Mouse (Mus musculus): ENCODE measurements around the gene Fam71f1. TPM values are rescaled to one million over a fixed set of nuclear protein-coding genes. Genes with fewer than 3 reads are reported as not detected.

The Fam71f1 gene
- total RNA-seq (2023), result not detected

DNA sequence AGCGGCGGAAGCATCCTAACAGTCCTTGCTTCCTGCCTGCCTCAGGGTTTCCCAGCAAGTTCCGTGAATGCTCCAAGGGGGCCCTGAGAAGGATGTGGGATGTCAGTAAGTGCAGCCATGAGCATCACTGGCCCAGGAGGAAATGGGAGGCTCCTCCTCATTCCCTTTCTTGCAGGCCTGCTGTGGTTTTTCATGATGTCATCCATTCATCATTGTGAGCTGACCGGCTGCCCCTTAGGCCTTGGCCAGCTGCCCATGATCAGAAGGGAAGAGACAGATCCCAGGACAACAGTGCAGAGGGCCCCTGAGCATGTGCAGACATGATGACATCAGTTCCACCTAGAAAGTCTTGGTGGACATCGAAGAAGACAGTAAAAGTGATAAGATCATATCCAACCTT is at the start of gene Fam71f1:
TSS of gene Fam71f1 (plus strand) at position 262 of the 400 bp plus-strand sequence.

GRCm38 (mm10) chr6:29272312-29273072 is 46.4 kb upstream of the Fam71f1 start, which contains the start of gene Hilpda:
Gene Hilpda (plus strand): TSS chr6:29272488.

GRCm38 (mm10) chr6:29279293-29279692 is 39.6 kb upstream of the Fam71f1 start, which contains the start of gene Fam71f2:
Gene Fam71f2 (plus strand): TSS chr6:29279593.

GRCm38 (mm10) chr6:29347665-29348370 is 28.9 kb downstream of the Fam71f1 start, which contains the start of gene Calu:
Gene Calu (plus strand): TSS chr6:29348069.

Other genes with a start within 250 kb of the Fam71f1 start
- gene Rbm28, start 154.1 kb upstream of the Fam71f1 start, total RNA-seq (2023), result 10 to 100 TPM; 84.3 to 84.6 TPM
- under 1 TPM in 1 of 2 experiments, not detected in 1; 0.26 TPM for gene Prrt4, start 139.6 kb upstream of the Fam71f1 start, total RNA-seq (2023)
- 10 to 100 TPM; 69.1 to 73.9 TPM for gene Impdh1, start 102.8 kb upstream of the Fam71f1 start, total RNA-seq (2023)
- gene Hilpda, start 46.7 kb upstream of the Fam71f1 start, total RNA-seq (2023), result 10 to 100 TPM; 15.4 to 18.3 TPM
- gene Fam71f2, start 39.5 kb upstream of the Fam71f1 start, total RNA-seq (2023), result 1 to 10 TPM in 1 of 2 experiments, not detected in 1; 1.1 TPM
- gene Calu, start 28.9 kb downstream of the Fam71f1 start, total RNA-seq (2023), result 10 to 100 TPM; 42.9 to 52.3 TPM
- not detected for gene Opn1sw, start 69.3 kb downstream of the Fam71f1 start, total RNA-seq (2023)
- not detected for gene Ccdc136, start 77.2 kb downstream of the Fam71f1 start, total RNA-seq (2023)
- gene Flnc, start 114.1 kb downstream of the Fam71f1 start, total RNA-seq (2023), result not detected
- gene Atp6v1f, start 148.6 kb downstream of the Fam71f1 start, total RNA-seq (2023), result 100 to 1,000 TPM; 185 to 190 TPM
- gene Atp6v1fnb, start 152.3 kb downstream of the Fam71f1 start, total RNA-seq (2023), result 1 to 10 TPM; 6.1 to 8.7 TPM
- under 1 TPM in 1 of 2 experiments, not detected in 1; 0.26 TPM for gene Kcp, start 188.8 kb downstream of the Fam71f1 start, total RNA-seq (2023)
- gene Irf5, start 207.5 kb downstream of the Fam71f1 start, total RNA-seq (2023), result 100 to 1,000 TPM; 278 to 284 TPM

Measured in B cell, adult 67 days (primary cell).